Mouse (Mus musculus) erythroblast, embryonic 14.5 days (primary cell): ENCODE measurements around the gene Ap1ar.
"Not testable (repeated sequence)": the region's sequence is repeated elsewhere in the genome, so short reads cannot be mapped to it uniquely, and the experiment has no call there.

Experiments used
- GATA1 ChIP-seq: IDR thresholded peaks from 2 replicates; pipeline ENCODE4 v1.6.1; 2012; ENCODE audit warnings: low read length, inconsistent platforms, mixed read lengths
- TAL1 ChIP-seq: IDR thresholded peaks from 3 replicates; pipeline ENCODE4 v1.6.1; 2012; ENCODE audit warnings: low read length, inconsistent platforms, mixed read lengths

DNA sequence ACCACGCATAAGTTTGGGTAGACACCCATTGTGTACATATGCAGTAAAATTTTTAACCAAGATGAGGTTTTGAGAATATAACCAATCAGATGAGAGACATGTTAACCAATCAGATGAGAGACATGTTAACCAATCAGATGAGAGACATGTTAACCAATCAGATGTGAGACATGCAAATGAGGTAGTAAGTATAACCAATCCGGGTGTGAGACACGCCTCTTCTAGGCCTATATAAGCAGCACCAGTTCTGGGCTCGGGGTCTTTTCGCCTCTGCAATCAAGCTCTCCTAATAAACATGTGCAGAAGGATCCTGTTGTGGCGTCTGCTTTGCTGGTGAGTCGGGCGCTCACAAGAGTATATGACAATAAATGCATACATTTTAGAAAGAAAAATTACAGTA is 53.6 kb downstream of the Ap1ar start:
- TF ChIP-seq TAL1, GATA1: not testable (repeated sequence)
